Mouse (Mus musculus) erythroblast, embryonic 14.5 days (primary cell): ENCODE results near the gene Nutf2-ps1.

ENCODE experiments used
- GATA1 ChIP-seq: IDR thresholded peaks from 2 replicates; pipeline ENCODE4 v1.6.1; 2012; ENCODE audit warnings: low read length, inconsistent platforms, mixed read lengths
- TAL1 ChIP-seq: IDR thresholded peaks from 3 replicates; pipeline ENCODE4 v1.6.1; 2012; ENCODE audit warnings: low read length, inconsistent platforms, mixed read lengths

GRCm38 (mm10) chr19:53601363-53601655 is 12.4 kb upstream of the Nutf2-ps1 start:
- TF ChIP-seq GATA1 (no peak), TAL1 (no peak)
